Mouse (Mus musculus) activated CD4-positive, CD25-positive, alpha-beta regulatory T cell, adult 9 weeks (primary cell): Measurements from ENCODE around the gene Slc29a1. TPM values are rescaled to one million over a fixed set of nuclear protein-coding genes. Genes with fewer than 3 reads are reported as not detected.

Source experiments
- polyA plus RNA-seq: library from polyadenylated mRNA; unstranded; fragments of 100-300 nt; shearing (Covaris generic); gene quantifications from one replicate; pipeline ENCODE4 v1.2.1, GENCODE M21; 2017

Gene Slc29a1
- polyA plus RNA-seq, result 156 TPM

GRCm38 (mm10) chr17:45599446-45600242 lies at the start of gene Slc29a1:
TSS of gene Slc29a1 (minus strand) at chr17:45599606.

GRCm38 (mm10) chr17:45601877-45602304 lies 2.5 kb upstream of the Slc29a1 start, which contains the start of gene Mymx:
TSS of gene Mymx (minus strand) at chr17:45602102.

GRCm38 (mm10) chr17:45573087-45573779 lies 26.2 kb downstream of the Slc29a1 start, which contains the start of gene Hsp90ab1:
TSS of gene Hsp90ab1 (minus strand) at chr17:45573271.

GRCm38 (mm10) chr17:45563655-45564530 lies 35.5 kb downstream of the Slc29a1 start, which contains the start of gene Slc35b2:
TSS of gene Slc35b2 (plus strand) at chr17:45563874.

GRCm38 (mm10) chr17:45555452-45556106 lies 43.8 kb downstream of the Slc29a1 start, which contains the start of gene Nfkbie:
TSS of gene Nfkbie (plus strand) at chr17:45555703.

GRCm38 (mm10) chr17:45549617-45550181 lies 49.7 kb downstream of the Slc29a1 start, which contains the start of gene Tmem151b:
TSS of gene Tmem151b (minus strand) at chr17:45549677.

Other genes starting within 250 kb of the Slc29a1 start
- 88.1 TPM for gene Cdc5l, start 165.9 kb downstream of the Slc29a1 start, polyA plus RNA-seq
- gene Spats1, start 124.2 kb downstream of the Slc29a1 start, polyA plus RNA-seq, result 1.2 TPM
- gene Aars2, start 92.8 kb downstream of the Slc29a1 start, polyA plus RNA-seq, result 13.8 TPM
- not detected for gene Tcte1, start 76.2 kb downstream of the Slc29a1 start, polyA plus RNA-seq
- gene Tmem151b, start 49.9 kb downstream of the Slc29a1 start, polyA plus RNA-seq, result 0.06 TPM
- 97.9 TPM for gene Nfkbie, start 43.9 kb downstream of the Slc29a1 start, polyA plus RNA-seq
- 77.9 TPM for gene Slc35b2, start 35.7 kb downstream of the Slc29a1 start, polyA plus RNA-seq
- 1,226 TPM for gene Hsp90ab1, start 26.3 kb downstream of the Slc29a1 start, polyA plus RNA-seq
- gene Mymx, start 2.5 kb upstream of the Slc29a1 start, polyA plus RNA-seq, result not detected
- gene Capn11, start 59.7 kb upstream of the Slc29a1 start, polyA plus RNA-seq, result 3.7 TPM
- 101 TPM for gene Mrpl14, start 86.7 kb upstream of the Slc29a1 start, polyA plus RNA-seq
- gene Tmem63b, start 87.3 kb upstream of the Slc29a1 start, polyA plus RNA-seq, result 9.7 TPM
- not detected for gene 1600014C23Rik, start 134.2 kb upstream of the Slc29a1 start, polyA plus RNA-seq